Mouse (Mus musculus): ENCODE measurements around the gene Cst13. TPM values are rescaled to one million over a fixed set of nuclear protein-coding genes. Genes with fewer than 3 reads are reported as not detected.
"Not testable (repeated sequence)": the region's sequence is repeated elsewhere in the genome, so short reads cannot be mapped to it uniquely, and the experiment has no call there.

The Cst13 gene
- polyA plus RNA-seq (2012; rRNA removed), result not detected in 2 replicates

DNA sequence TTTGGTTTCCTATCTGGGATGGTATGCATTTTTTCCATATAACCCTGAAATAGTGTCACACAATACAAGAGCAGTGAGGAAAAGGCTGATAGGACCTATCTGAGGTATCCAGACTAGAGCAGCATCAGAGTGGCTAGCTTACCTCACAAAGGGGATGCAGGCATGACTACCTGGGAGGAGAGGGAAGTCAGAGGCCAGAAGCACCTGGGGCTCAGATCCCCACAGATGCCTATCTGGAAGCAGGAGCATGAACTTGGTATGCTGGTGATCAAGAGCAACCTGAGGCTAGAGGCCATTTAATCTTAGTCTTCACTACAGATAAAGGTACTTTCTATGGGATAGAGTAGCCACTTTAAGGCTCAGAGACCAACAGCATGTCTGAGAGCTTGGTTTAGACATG lies at the start of gene Cst13:
Gene Cst13, plus strand, starts transcription at position 173 of the 400 bp plus-strand sequence.
- no peaks in the 10 kb centered on the region for H3K27me3 ChIP-seq (ENCODE audit: control insufficient read depth, insufficient read depth, low read length)
- no peak for TF ChIP-seq POLR2A (IDR thresholded peaks at IDR 0.05; ENCODE audit: borderline replicate concordance, insufficient read depth, low read length)
- TF ChIP-seq CTCF (IDR thresholded peaks at IDR 0.05; ENCODE audit: borderline replicate concordance, insufficient read depth, low read depth, low read length), result no peak
- H3K27ac ChIP-seq (ENCODE audit: insufficient read depth, low read length), result no peak within 1 kb of the TSS

DNA sequence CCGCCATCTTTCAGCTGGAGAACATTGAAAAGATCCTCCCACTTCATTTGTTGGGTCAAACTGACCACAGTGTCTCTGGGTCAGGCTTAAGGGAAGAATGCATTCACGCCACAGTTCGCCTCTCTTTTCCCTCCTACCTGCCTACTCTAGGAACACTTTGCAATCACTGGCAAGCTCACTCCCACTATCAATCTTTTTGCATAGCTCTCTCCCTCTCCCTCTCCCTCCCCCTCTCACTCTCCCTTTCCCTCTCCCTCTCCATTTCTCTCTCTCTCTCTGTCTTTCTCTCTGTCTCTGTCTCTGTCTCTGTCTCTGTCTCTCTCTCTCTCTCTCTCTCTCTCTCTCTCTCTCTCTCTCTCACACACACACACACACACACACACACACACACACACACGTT lies 48.5 kb upstream of the Cst13 start, which contains the start of gene Cst11:
Gene Cst11, minus strand, starts transcription at position 101 of the 400 bp plus-strand sequence.
- not testable (repeated sequence) for H3K27ac ChIP-seq (ENCODE audit: insufficient read depth, low read length); H3K27me3 ChIP-seq (ENCODE audit: control insufficient read depth, insufficient read depth, low read length); H3K4me3 ChIP-seq (replicated peaks; ENCODE audit: insufficient read depth, low read depth, low read length); H3K4me1 ChIP-seq (ENCODE audit: control insufficient read depth, insufficient read depth, low read length); DNase-seq
- WGBS, result 86% methylated on average over 4 of the region's 4 CpGs

More for the DNA sequence above, at the start of gene Cst13:
- DNase-seq, result no peak
- Histone ChIP-seq H3K4me1 (ENCODE audit: control insufficient read depth, insufficient read depth, low read length) (no peaks in the 10 kb centered on the region), H3K4me3 (replicated peaks; ENCODE audit: insufficient read depth, low read depth, low read length) (no peak within 1 kb of the TSS)

DNA sequence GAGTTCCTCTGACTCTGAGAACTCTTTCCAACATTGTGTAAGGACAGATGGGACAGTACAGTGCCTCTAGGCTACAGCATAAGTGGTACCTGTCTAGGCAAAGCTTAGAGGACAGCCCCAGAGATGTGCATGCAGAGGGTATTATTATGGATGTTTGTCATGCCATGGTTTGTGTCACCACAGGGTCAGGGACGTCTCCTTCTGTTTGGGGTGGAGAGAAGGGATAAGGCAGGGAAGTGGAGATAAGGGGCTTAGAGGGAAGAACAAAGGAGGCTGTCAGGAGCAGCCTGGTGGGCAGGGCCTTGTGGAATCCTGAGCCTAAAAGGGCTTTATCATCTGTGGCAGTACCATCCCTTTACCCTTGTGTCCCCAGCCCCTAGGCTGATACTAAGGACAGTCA lies 38.2 kb upstream of the Cst13 start, which contains the start of gene 8030411F24Rik:
Gene 8030411F24Rik, plus strand, starts transcription at position 301 of the 400 bp plus-strand sequence.
- WGBS, result 14% methylated on average over 1 of the region's 1 CpGs
- Histone ChIP-seq H3K4me3 (replicated peaks; ENCODE audit: insufficient read depth, low read depth, low read length) (no peak within 1 kb of the TSS), H3K27ac (ENCODE audit: insufficient read depth, low read length) (no peak within 1 kb of the TSS)

DNA sequence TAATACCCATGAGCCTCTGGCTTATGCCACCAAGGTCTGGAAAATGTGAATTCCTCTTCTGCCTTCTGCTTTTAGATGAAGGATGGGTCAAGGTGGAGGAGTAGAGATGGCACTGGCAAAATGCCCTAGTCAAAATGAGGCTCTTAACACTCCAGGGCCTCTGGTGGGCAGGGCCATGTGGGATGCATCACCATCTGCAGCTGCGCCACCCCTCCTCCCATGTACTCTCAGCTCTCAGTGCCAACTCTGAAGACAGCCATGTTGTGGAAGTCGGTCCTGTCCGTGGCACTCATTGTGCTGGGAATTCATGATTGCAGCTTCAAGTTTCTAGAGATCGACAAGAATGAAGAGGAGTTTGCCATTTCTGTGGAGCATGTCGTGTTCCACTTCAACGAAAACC lies 30.7 kb upstream of the Cst13 start, which contains the start of gene Cst12:
Gene Cst12, plus strand, starts transcription at position 220 of the 400 bp plus-strand sequence.
- 89% methylated on average over 6 of the region's 6 CpGs for WGBS
- Histone ChIP-seq H3K4me3 (replicated peaks; ENCODE audit: insufficient read depth, low read depth, low read length) (no peak within 1 kb of the TSS), H3K4me1 (ENCODE audit: control insufficient read depth, insufficient read depth, low read length) (no peaks in the 10 kb centered on the region), H3K27me3 (ENCODE audit: control insufficient read depth, insufficient read depth, low read length) (no peaks in the 10 kb centered on the region), H3K27ac (ENCODE audit: insufficient read depth, low read length) (no peak within 1 kb of the TSS)
- TF ChIP-seq CTCF (IDR thresholded peaks at IDR 0.05; ENCODE audit: borderline replicate concordance, insufficient read depth, low read depth, low read length), result no peak
- TF ChIP-seq POLR2A (IDR thresholded peaks at IDR 0.05; ENCODE audit: borderline replicate concordance, insufficient read depth, low read length), result no peak
- DNase-seq, result no peak

More for the DNA sequence above, 38.2 kb upstream of the Cst13 start, which contains the start of gene 8030411F24Rik:
- DNase-seq, result no peak
- Histone ChIP-seq H3K27me3 (ENCODE audit: control insufficient read depth, insufficient read depth, low read length) (no peaks in the 10 kb centered on the region), H3K4me1 (ENCODE audit: control insufficient read depth, insufficient read depth, low read length) (no peaks in the 10 kb centered on the region)
- TF ChIP-seq CTCF (IDR thresholded peaks at IDR 0.05; ENCODE audit: borderline replicate concordance, insufficient read depth, low read depth, low read length) (no peak), POLR2A (IDR thresholded peaks at IDR 0.05; ENCODE audit: borderline replicate concordance, insufficient read depth, low read length) (no peak)

DNA sequence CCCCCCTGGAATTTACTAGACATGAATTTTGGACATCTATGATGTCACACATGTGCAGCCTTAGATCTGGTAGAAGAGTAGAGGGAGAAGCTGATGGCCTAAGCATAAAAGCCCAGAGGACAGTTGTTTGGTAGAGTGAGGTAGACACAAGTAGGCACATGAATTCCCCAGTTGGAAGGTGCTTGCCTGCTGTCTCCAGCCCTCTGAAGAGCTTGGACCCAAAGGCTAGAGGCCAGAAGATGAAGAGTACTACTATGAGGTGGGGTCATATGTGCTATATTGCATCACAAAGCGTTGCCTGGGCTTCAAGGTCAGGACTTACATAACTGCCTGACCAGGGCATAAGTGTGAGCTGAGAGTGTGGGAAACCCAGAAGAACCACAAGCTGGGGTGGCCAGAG lies 21.4 kb upstream of the Cst13 start, which contains the start of gene Cst8:
Gene Cst8, plus strand, starts transcription at position 301 of the 400 bp plus-strand sequence.
- no peak for DNase-seq
- Histone ChIP-seq H3K4me3 (replicated peaks; ENCODE audit: insufficient read depth, low read depth, low read length) (no peak within 1 kb of the TSS), H3K4me1 (ENCODE audit: control insufficient read depth, insufficient read depth, low read length) (peaks cover 12% of the 10 kb centered on the region), H3K27me3 (ENCODE audit: control insufficient read depth, insufficient read depth, low read length) (no peaks in the 10 kb centered on the region), H3K27ac (ENCODE audit: insufficient read depth, low read length) (no peak within 1 kb of the TSS)
- 92% methylated on average over 1 of the region's 1 CpGs for WGBS
- TF ChIP-seq POLR2A (IDR thresholded peaks at IDR 0.05; ENCODE audit: borderline replicate concordance, insufficient read depth, low read length) (no peak), CTCF (IDR thresholded peaks at IDR 0.05; ENCODE audit: borderline replicate concordance, insufficient read depth, low read depth, low read length) (no peak)

DNA sequence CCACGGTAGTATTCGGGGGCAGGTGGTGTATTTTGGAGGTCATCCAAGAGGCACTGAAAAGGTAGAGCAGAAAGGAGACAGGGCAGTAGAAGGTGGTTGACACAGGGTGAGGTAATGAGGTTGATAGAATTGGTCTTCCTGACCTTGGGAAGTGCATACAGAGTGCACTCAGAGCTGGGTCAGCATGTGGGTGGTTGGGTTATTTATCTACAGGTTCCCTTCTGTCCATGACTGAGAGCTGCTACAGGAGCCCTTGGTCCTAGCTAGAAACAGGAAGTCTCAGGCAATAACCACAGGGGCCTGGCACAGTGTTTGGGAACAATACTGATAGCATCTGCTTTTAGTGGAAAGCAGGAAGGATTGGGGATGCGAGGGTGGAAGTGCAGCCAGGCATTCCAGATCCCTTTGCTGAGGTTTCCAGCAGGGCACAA lies 18.4 kb upstream of the Cst13 start:
- Histone ChIP-seq H3K4me1 (ENCODE audit: control insufficient read depth, insufficient read depth, low read length) (peaks cover 12% of the 10 kb centered on the region), H3K4me3 (replicated peaks; ENCODE audit: insufficient read depth, low read depth, low read length) (no peak overlapping the region), H3K27me3 (ENCODE audit: control insufficient read depth, insufficient read depth, low read length) (no peaks in the 10 kb centered on the region), H3K27ac (ENCODE audit: insufficient read depth, low read length) (peak overlapping the region; percentile 58)
- TF ChIP-seq CTCF (IDR thresholded peaks at IDR 0.05; ENCODE audit: borderline replicate concordance, insufficient read depth, low read depth, low read length), result no peak
- TF ChIP-seq POLR2A (IDR thresholded peaks at IDR 0.05; ENCODE audit: borderline replicate concordance, insufficient read depth, low read length), result no peak
- DNase-seq, result peak; percentile 66 to 86
- 11% methylated on average over 3 of the region's 3 CpGs for WGBS

DNA sequence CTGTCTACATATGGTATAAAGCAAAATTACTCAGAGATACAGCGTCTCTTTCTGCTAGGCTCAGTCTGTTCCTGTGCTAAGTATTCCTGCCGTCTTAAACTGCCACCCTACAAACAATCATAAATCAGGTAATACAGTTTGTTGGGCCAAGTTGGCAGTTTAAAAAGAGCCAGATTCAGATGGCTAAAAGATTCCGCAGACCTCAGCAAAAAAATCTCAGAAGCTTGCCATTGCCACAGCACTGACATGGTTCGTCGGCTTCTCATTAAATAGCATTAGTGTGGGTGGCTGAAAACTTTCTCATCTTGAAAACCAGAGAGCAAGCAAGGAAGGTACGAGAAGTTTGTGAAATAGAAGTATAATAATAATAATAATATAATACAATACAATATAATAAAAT lies 13.2 kb upstream of the Cst13 start:
- Histone ChIP-seq H3K27me3 (ENCODE audit: control insufficient read depth, insufficient read depth, low read length) (no peaks in the 10 kb centered on the region), H3K27ac (ENCODE audit: insufficient read depth, low read length) (no peak overlapping the region), H3K4me3 (replicated peaks; ENCODE audit: insufficient read depth, low read depth, low read length) (no peak overlapping the region), H3K4me1 (ENCODE audit: control insufficient read depth, insufficient read depth, low read length) (peaks cover 1% of the 10 kb centered on the region; the same call in 1 of the 2 replicates)
- 44% methylated on average over 6 of the region's 6 CpGs for WGBS
- DNase-seq, result no peak
- TF ChIP-seq POLR2A (IDR thresholded peaks at IDR 0.05; ENCODE audit: borderline replicate concordance, insufficient read depth, low read length) (no peak), CTCF (IDR thresholded peaks at IDR 0.05; ENCODE audit: borderline replicate concordance, insufficient read depth, low read depth, low read length) (no peak)

DNA sequence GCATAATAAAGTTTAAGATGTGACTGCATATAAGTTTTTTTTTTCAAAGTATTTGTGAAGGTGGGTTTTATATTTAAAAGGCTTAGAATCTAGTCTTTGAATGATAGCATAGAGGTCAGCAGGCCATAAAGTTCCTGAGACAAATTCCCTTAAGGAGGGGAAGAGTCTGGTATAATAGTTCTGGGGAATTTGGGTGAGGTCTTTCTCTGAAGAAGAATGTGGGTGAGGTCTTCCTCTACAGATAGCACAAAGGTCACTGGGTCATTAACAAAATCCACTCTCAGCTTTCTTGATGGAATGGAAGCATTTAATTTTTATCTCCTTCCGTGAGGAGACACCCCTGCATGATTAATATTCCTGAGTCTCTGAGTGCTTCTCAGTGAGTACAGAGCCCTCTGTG lies 6.1 kb downstream of the Cst13 start:
- H3K4me3 ChIP-seq (replicated peaks; ENCODE audit: insufficient read depth, low read depth, low read length), result no peak overlapping the region
- H3K4me1 ChIP-seq (ENCODE audit: control insufficient read depth, insufficient read depth, low read length), result no peaks in the 10 kb centered on the region
- 80% methylated on average over 1 of the region's 1 CpGs for WGBS
- no peak overlapping the region for H3K27ac ChIP-seq (ENCODE audit: insufficient read depth, low read length)
- TF ChIP-seq POLR2A (IDR thresholded peaks at IDR 0.05; ENCODE audit: borderline replicate concordance, insufficient read depth, low read length) (no peak), CTCF (IDR thresholded peaks at IDR 0.05; ENCODE audit: borderline replicate concordance, insufficient read depth, low read depth, low read length) (no peak)
- no peaks in the 10 kb centered on the region for H3K27me3 ChIP-seq (ENCODE audit: control insufficient read depth, insufficient read depth, low read length)
- no peak for DNase-seq

Data from cerebellum, adult 2 months (tissue).